Mouse (Mus musculus) heart, postnatal 0 days (tissue): Measurements from ENCODE around the gene Rabgap1l. TPM values are rescaled to one million over a fixed set of nuclear protein-coding genes. Genes with fewer than 3 reads are reported as not detected.

Experiments
- ATAC-seq: fragments of 200-750 bp; cut with Nextera tagmentation; 2 replicates; pipeline ENCODE4 v1.8.0; 2017; ENCODE audit warnings: low read depth, moderate number of reproducible peaks, moderate library complexity; ENCODE audit not compliant: insufficient read depth
- DNase-seq: peaks from one replicate; pipeline ENCODE4 v3.0.0-alpha.2; 2016; ENCODE audit warnings: low spot score
- H3K27ac ChIP-seq: fragments of 300-500 bp; sonication (generic); 2 replicates; pipeline ENCODE4 v1.5.1; 2014; ENCODE audit warnings: low read depth, mild to moderate bottlenecking
- H3K27me3 ChIP-seq: fragments of 300-500 bp; sonication (generic); 2 replicates; pipeline ENCODE4 v1.6.1; 2014; ENCODE audit warnings: low read length, mixed read lengths; ENCODE audit not compliant: control insufficient read depth, insufficient read depth
- H3K36me3 ChIP-seq: fragments of 300-500 bp; sonication (generic); replicated peaks from 2 replicates; pipeline ENCODE4 v1.6.1; 2014; ENCODE audit warnings: low read length, mixed read lengths; ENCODE audit not compliant: control insufficient read depth, insufficient read depth
- H3K4me1 ChIP-seq: fragments of 300-500 bp; sonication (generic); 2 replicates; pipeline ENCODE4 v1.6.1; 2014; ENCODE audit warnings: antibody characterized with exemption; ENCODE audit not compliant: control insufficient read depth, insufficient read depth
- H3K4me2 ChIP-seq: fragments of 300-500 bp; sonication (generic); 2 replicates; pipeline ENCODE4 v1.6.1; 2014; ENCODE audit warnings: low read depth, mild to moderate bottlenecking, low read length, moderate library complexity
- H3K4me3 ChIP-seq: fragments of 300-500 bp; sonication (generic); 2 replicates; pipeline ENCODE4 v1.5.1; 2014; ENCODE audit warnings: low read depth, low read length
- H3K9ac ChIP-seq: fragments of 300-500 bp; sonication (generic); replicated peaks from 2 replicates; pipeline ENCODE4 v1.6.1; 2014; ENCODE audit warnings: low read depth, low read length, mixed read lengths
- H3K9me3 ChIP-seq: fragments of 300-500 bp; sonication (generic); replicated peaks from 2 replicates; pipeline ENCODE4 v1.6.1; 2016; ENCODE audit warnings: low read length; ENCODE audit not compliant: control insufficient read depth
- CTCF ChIP-seq: IDR thresholded peaks from 2 replicates; pipeline ENCODE4 v1.5.1; 2016; ENCODE audit warnings: antibody characterized with exemption, control low read depth, low read depth
- EP300 ChIP-seq: IDR thresholded peaks from 2 replicates; pipeline ENCODE4 v1.6.1; 2016; ENCODE audit warnings: antibody characterized with exemption, low read depth
- WGBS: fragments of 180-500 bp; shearing (Covaris S2); extraction: QIAGEN DNeasy Blood & Tissue Kit; methylation state at CpG from one replicate; pipeline ENCODE4 v1.1.7; 2014; 5-methylcytosine and 5-hydroxymethylcytosine counted together
- polyA plus RNA-seq: library from polyadenylated mRNA; unstranded; fragments of >200 nt; fragmentation: Nextera tagmentation; extraction: Ambion mirVana; gene quantifications from 2 replicates; pipeline ENCODE4 v1.2.1, GENCODE M21; 2015
- total RNA-seq: library from RNA; depleted of rRNA; stranded (reverse); fragments of >200 nt; gene quantifications from 2 replicates; pipeline ENCODE4 v1.2.3, GENCODE M21; 2014; ENCODE audit warnings: low replicate concordance

Rabgap1l gene
- total and polyA plus RNA-seq, 2 experiments from 2014 or later: 71.4 to 123 TPM

DNA sequence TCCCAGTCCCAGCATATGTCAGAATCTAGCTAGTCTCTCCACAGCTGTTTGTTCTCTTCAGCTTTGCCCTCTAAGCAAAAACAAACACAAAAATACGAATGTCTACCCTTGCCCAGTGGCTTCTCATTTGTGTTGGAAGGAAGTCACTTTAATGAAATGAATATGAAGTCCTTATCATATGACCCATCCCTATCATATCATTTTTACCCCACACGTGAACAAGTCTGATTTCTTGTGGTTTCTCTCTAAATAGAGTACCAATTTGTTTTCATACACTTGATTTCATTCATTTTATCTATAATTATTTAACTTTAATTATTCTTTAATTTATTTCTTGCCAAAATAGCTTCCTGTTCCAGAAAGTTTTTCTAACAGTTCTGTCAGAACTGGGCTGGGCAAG lies 341.3 kb downstream of the Rabgap1l start:
- Histone ChIP-seq H3K4me3 (no peak overlapping the region), H3K9me3 (no peaks in the 10 kb centered on the region), H3K4me2 (no peak overlapping the region), H3K4me1 (peaks cover 8% of the 10 kb centered on the region; the same call in 1 of the 2 replicates), H3K27me3 (no peaks in the 10 kb centered on the region), H3K9ac (no peak overlapping the region), H3K36me3 (no peaks in the 10 kb centered on the region), H3K27ac (no peak overlapping the region)
- no peak for DNase-seq
- WGBS: 76% methylated on average over 2 of the region's 2 CpGs
- no peak for ATAC-seq
- TF ChIP-seq EP300 (no peak), CTCF (no peak)

- ATAC-seq (peak; percentile 96), DNase-seq (peak; percentile 61)
- peak; percentile 83 for TF ChIP-seq EP300
- no peak for TF ChIP-seq CTCF
- Histone ChIP-seq H3K4me3 (no peak overlapping the region), H3K4me2 (no peak overlapping the region), H3K27me3 (no peaks in the 10 kb centered on the region), H3K36me3 (no peaks in the 10 kb centered on the region), H3K27ac (peak overlapping the region; percentile 57; the same call in 1 of the 2 replicates), H3K9ac (no peak overlapping the region), H3K4me1 (peaks cover 8% of the 10 kb centered on the region; the same call in 1 of the 2 replicates), H3K9me3 (no peaks in the 10 kb centered on the region)
- WGBS: 27% methylated on average over 2 of the region's 2 CpGs
Measured at GRCm38 (mm10) chr1:160448681-160449080, 344.3 kb downstream of the Rabgap1l start.

- no peaks in the 10 kb centered on the region for H3K27me3 ChIP-seq
- ATAC-seq (no peak), DNase-seq (no peak)
- H3K4me1 ChIP-seq: peaks cover 8% of the 10 kb centered on the region; the same call in 1 of the 2 replicates
- WGBS: 59% methylated on average over 1 of the region's 1 CpGs
- H3K9ac ChIP-seq: no peak overlapping the region
- TF ChIP-seq CTCF (no peak), EP300 (no peak)
- no peaks in the 10 kb centered on the region; the same call in 1 of the 2 replicates for H3K36me3 ChIP-seq
- no peaks in the 10 kb centered on the region for H3K9me3 ChIP-seq
- H3K4me3 ChIP-seq: no peak overlapping the region
- H3K4me2 ChIP-seq: no peak overlapping the region
- no peak overlapping the region for H3K27ac ChIP-seq
Measured at GRCm38 (mm10) chr1:160446823-160447222, 346.2 kb downstream of the Rabgap1l start.

GRCm38 (mm10) chr1:160443506-160443905 lies 349.5 kb downstream of the Rabgap1l start:
- Histone ChIP-seq H3K4me3 (no peak overlapping the region), H3K4me1 (peaks cover 3% of the 10 kb centered on the region; the same call in 1 of the 2 replicates), H3K4me2 (no peak overlapping the region), H3K27ac (no peak overlapping the region), H3K27me3 (no peaks in the 10 kb centered on the region), H3K36me3 (no peaks in the 10 kb centered on the region; the same call in 1 of the 2 replicates), H3K9ac (no peak overlapping the region), H3K9me3 (no peaks in the 10 kb centered on the region)
- DNase-seq (no peak), ATAC-seq (no peak)
- 90% methylated on average over 1 of the region's 1 CpGs for WGBS
- TF ChIP-seq CTCF (no peak), EP300 (no peak)

DNA sequence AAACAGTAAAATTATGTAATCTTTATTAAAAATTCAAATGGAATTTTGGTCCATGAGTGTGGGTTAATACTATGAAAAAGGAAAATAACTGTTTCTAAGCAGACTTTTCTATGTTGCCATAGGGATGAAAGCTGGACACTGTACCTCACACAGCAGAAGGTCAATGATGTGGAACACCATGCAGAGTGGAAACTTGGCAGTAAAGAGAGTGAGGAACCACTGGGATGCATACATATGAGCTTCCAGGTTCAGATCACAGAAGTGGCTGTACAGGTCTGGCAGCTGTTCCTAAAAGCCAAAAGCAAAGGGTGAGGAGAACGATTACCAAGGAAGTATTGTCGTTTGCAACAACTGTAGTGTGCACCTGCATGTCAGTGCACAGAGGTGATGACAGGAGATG lies 351.3 kb downstream of the Rabgap1l start:
- 44% methylated on average over 2 of the region's 2 CpGs for WGBS

GRCm38 (mm10) chr1:160441161-160441560 lies 351.9 kb downstream of the Rabgap1l start:
- TF ChIP-seq CTCF: no peak
- 78% methylated on average over 5 of the region's 5 CpGs for WGBS
- no peak overlapping the region for H3K4me3 ChIP-seq

More for the DNA sequence above, 351.3 kb downstream of the Rabgap1l start:
- Histone ChIP-seq H3K4me2 (no peak overlapping the region), H3K27ac (no peak overlapping the region), H3K9me3 (no peaks in the 10 kb centered on the region), H3K27me3 (no peaks in the 10 kb centered on the region), H3K36me3 (no peaks in the 10 kb centered on the region; the same call in 1 of the 2 replicates), H3K9ac (no peak overlapping the region), H3K4me3 (no peak overlapping the region), H3K4me1 (no peaks in the 10 kb centered on the region)
- no peak for TF ChIP-seq CTCF
- no peak for TF ChIP-seq EP300
- no peak for ATAC-seq
- DNase-seq: no peak

More at GRCm38 (mm10) chr1:160441161-160441560, 351.9 kb downstream of the Rabgap1l start:
- DNase-seq: no peak
- Histone ChIP-seq H3K4me1 (no peaks in the 10 kb centered on the region), H3K4me2 (no peak overlapping the region), H3K36me3 (no peaks in the 10 kb centered on the region; the same call in 1 of the 2 replicates), H3K9me3 (no peaks in the 10 kb centered on the region), H3K27ac (no peak overlapping the region), H3K27me3 (no peaks in the 10 kb centered on the region), H3K9ac (no peak overlapping the region)
- ATAC-seq: no peak
